Mouse (Mus musculus): ENCODE measurements at regions not wholly inside any gene's neighbourhood (a gene's known extent, or its start where the extent isn't known, plus 50 kb on each side); places are given as distances from the start of the nearest gene placed in this dataset.

DNA sequence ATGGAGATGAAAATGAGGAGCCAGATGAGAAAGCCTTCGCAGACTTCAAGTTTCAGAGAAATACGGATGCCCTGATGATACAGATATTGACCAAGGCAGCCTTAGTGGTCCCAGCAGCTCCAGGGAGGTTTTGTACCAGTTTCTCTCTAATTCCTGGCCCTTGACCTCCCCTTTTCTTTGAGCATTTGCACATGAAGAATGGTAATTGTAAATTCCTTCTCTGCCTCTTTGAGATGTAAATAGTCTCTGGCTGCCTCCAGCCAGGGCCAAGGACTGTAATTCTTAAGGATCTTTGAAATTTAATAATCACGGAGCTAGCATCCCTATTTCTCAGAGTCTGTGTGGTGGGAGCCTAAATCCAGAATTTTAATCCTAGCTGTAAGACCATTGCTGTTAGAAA, 78.0 kb upstream of the Gm6793 start:
- Histone ChIP-seq H3K27me3 (no peaks in the 10 kb centered on the region), H3K4me2 (no peak overlapping the region), H3K4me3 (no peak overlapping the region), H3K9me3 (no peaks in the 10 kb centered on the region), H3K9ac (no peak overlapping the region), H3K27ac (no peak overlapping the region), H3K36me3 (no peaks in the 10 kb centered on the region), H3K4me1 (no peaks in the 10 kb centered on the region)
- ATAC-seq (ENCODE audit: borderline replicate concordance, extremely low read depth, low FRiP score, low TSS enrichment): no peak
- WGBS: 58% methylated on average over 3 of the region's 3 CpGs

DNA sequence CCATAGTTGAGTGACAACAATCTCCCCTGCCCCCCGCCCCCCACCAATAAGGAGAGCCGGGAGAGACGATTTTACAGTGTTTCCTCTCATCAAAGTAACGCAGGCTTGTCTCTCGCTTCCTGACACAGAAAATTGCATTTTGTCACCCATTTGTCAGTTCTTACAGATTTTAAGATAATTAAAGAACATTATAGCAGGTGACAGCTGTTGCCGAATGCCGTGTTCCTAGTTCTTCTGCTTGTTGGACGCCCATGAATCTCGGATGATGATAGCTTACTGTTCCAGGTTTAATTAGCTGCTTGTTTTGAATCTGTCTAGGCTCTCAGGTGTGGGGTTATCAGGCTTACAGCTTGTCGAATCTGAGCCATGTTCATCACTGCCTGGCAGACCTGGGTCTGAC, 63.8 kb upstream of the Gm6793 start:
- H3K27me3 ChIP-seq: no peaks in the 10 kb centered on the region
- no peak for ATAC-seq (ENCODE audit: borderline replicate concordance, extremely low read depth, low FRiP score, low TSS enrichment)
- H3K4me1 ChIP-seq: no peaks in the 10 kb centered on the region
- no peak overlapping the region for H3K4me2 ChIP-seq
- whole genome bisulfite sequencing: 61% methylated on average over 10 of the region's 10 CpGs
- H3K27ac ChIP-seq: no peak overlapping the region
- H3K4me3 ChIP-seq: no peak overlapping the region
- no peak overlapping the region for H3K9ac ChIP-seq
- no peaks in the 10 kb centered on the region for H3K36me3 ChIP-seq
- no peaks in the 10 kb centered on the region for H3K9me3 ChIP-seq

DNA sequence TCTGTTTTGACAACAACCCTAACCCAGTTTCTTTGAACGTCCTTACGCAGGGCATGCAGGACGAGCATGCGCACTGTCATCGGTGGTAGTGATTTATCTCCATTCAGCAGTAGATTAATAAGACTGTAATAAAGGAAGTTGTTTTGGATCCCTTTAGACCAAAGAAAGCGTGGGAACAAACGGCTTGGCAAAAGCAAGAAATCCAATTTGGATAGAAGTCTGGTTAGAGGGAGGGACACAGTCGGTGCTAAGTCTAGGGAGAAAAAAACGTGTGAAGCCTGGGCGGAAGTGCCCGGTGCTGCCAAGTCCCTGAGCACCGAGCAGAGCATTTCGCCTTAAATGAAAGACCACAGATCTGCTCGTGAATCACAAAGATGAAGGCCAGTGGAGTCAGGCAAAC, 57.4 kb upstream of the Gm6793 start:
- no peak for ATAC-seq (ENCODE audit: borderline replicate concordance, extremely low read depth, low FRiP score, low TSS enrichment)
- no peaks in the 10 kb centered on the region for H3K27me3 ChIP-seq
- no peak overlapping the region for H3K4me3 ChIP-seq
- H3K4me1 ChIP-seq: no peaks in the 10 kb centered on the region
- H3K9ac ChIP-seq: no peak overlapping the region
- H3K27ac ChIP-seq: no peak overlapping the region
- H3K4me2 ChIP-seq: no peak overlapping the region
- H3K9me3 ChIP-seq: no peaks in the 10 kb centered on the region
- WGBS: 75% methylated on average over 14 of the region's 14 CpGs
- H3K36me3 ChIP-seq: no peaks in the 10 kb centered on the region

DNA sequence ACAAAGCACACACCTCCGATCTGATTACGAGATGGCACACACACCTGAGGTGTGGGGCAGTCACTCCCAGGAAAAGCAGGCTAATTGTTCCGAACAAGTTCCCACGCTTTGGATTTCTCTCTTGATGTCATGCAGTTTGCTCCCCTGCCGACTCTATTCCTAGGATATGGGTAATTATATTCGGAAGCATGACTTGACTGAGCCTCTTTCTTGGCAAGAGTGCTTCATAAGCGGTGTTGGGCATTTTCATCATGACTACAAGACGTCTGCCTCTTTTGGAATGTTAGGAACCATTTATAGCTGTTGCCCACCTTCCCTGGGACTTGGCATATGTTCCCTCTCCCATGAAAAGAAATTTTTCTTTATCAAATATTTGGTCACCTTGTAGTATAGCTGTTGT, 55.4 kb upstream of the Gm6793 start:
- no peaks in the 10 kb centered on the region for H3K36me3 ChIP-seq
- WGBS: 87% methylated on average over 8 of the region's 8 CpGs
- no peak for ATAC-seq (ENCODE audit: borderline replicate concordance, extremely low read depth, low FRiP score, low TSS enrichment)
- H3K27me3 ChIP-seq: no peaks in the 10 kb centered on the region
- H3K9me3 ChIP-seq: no peaks in the 10 kb centered on the region
- H3K27ac ChIP-seq: no peak overlapping the region
- H3K4me1 ChIP-seq: no peaks in the 10 kb centered on the region
- no peak overlapping the region for H3K4me3 ChIP-seq
- H3K4me2 ChIP-seq: no peak overlapping the region
- no peak overlapping the region for H3K9ac ChIP-seq
